Mouse (Mus musculus) small intestine, adult 2 months (tissue): ENCODE measurements around the gene Ak2.

Experiments
- CTCF ChIP-seq: fragments of 200-500 bp; IDR thresholded peaks from 2 replicates; pipeline ENCODE4 v1.5.1; 2012; ENCODE audit warnings: low read depth, mild to moderate bottlenecking, control low read depth, inconsistent platforms, low read length, moderate library complexity, mixed read lengths; ENCODE audit not compliant: insufficient replicate concordance, insufficient read length; ENCODE audit errors: extremely low read depth
- POLR2A ChIP-seq: fragments of 200-500 bp; IDR thresholded peaks from 2 replicates; pipeline ENCODE4 v1.6.1; 2012; ENCODE audit warnings: low read depth, mild to moderate bottlenecking, control low read depth, inconsistent platforms, low read length, moderate library complexity

DNA sequence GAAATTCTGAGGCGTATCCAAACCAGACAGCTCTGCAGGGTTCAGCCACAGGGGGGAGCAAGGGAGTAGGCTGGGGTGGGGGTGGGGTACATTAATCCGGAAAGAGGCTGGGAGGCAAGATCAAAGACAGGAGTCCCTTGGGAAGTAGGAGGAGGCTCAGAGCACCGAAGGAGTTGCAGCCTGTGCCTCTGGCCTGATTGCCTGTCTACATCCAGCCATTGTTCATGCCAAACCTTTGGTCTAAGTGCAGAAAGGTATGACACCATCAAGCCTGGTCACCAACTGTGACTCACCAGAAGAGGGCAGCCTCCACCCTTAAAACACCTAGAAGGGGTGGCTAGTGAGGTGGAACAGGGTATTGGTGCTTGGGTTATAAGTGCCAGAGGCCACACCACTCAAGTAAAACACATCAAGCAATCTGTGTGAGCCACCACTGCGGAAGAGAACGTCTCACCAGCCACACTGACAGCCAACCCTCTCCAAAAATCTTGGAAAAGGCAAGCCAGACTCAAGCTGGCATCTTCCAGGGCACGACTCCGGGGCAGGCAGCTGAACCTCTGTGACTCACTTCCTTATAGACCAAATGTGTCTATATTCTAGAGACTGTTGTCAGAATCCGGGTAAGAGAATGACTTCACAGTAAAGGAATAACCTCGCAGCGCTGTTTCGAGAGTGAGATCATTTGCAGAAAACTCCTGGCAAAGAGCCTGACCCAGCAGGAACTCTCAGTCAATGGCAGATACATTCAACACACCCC, 34.4 kb upstream of the Ak2 start:
- TF ChIP-seq CTCF (peak; percentile 90; the same call in 1 of the 2 replicates), POLR2A (no peak)
